Mouse (Mus musculus) small intestine, adult 2 months (tissue): ENCODE data around the gene Defa22. TPM values are rescaled to one million over a fixed set of nuclear protein-coding genes. Genes with fewer than 3 reads are reported as not detected.
"Not testable (repeated sequence)": the region's sequence is repeated elsewhere in the genome, so short reads cannot be mapped to it uniquely, and the experiment has no call there.

Experiments used
- H3K27ac ChIP-seq: fragments of 200-500 bp; 2 replicates; pipeline ENCODE4 v1.5.1; 2012; ENCODE audit warnings: low read depth, low read length, control low read depth, inconsistent platforms; ENCODE audit not compliant: insufficient read depth
- H3K27me3 ChIP-seq: fragments of 200-500 bp; 2 replicates; pipeline ENCODE4 v1.6.1; 2012; ENCODE audit warnings: mild to moderate bottlenecking, moderate library complexity, low read length, inconsistent platforms; ENCODE audit not compliant: control insufficient read depth, insufficient read depth
- H3K36me3 ChIP-seq: fragments of 200-500 bp; 2 replicates; pipeline ENCODE4 v1.6.1; 2012; ENCODE audit warnings: mild to moderate bottlenecking, low read length, control low read depth, inconsistent platforms; ENCODE audit not compliant: control insufficient read depth, insufficient read depth
- H3K4me1 ChIP-seq: fragments of 200-500 bp; 2 replicates; pipeline ENCODE4 v1.6.1; 2012; ENCODE audit warnings: low read length, inconsistent platforms, mixed read lengths; ENCODE audit not compliant: control insufficient read depth, insufficient read depth, insufficient read length
- H3K4me3 ChIP-seq: fragments of 200-500 bp; 2 replicates; pipeline ENCODE4 v1.5.1; 2012; ENCODE audit warnings: low read depth, mild to moderate bottlenecking, control low read depth, inconsistent platforms, low read length, moderate library complexity
- WGBS: fragments of 180-500 bp; shearing (Covaris S2); methylation state at CpG from one replicate; pipeline ENCODE4 v1.1.7; 2018; 5-methylcytosine and 5-hydroxymethylcytosine counted together
- polyA plus RNA-seq: library from polyadenylated mRNA; depleted of rRNA; stranded (reverse); fragments of >200 nt; gene quantifications from 2 replicates; pipeline ENCODE4 v1.2.3, GENCODE M21; 2012; rRNA removed

Defa22 gene
- 36.0 and 3,821 TPM in 2 replicates for polyA plus RNA-seq

DNA sequence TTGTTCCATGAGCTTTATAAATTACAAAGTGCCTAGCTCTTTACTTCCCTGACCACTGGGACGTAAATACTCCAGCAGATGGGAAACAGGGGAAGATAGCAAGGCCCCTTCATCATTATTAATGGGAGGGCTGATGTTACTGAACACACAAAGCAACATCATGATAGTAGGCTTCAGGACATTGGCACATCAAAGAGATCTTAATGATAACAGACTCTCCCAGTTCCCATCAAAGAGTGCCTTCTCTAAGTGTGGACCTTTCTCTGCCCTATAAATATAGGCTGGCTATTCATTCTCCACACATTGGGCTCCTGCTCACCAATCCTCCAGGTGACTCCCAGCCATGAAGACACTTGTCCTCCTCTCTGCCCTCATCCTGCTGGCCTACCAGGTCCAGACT lies at the start of gene Defa22:
Defa22 (plus strand) TSS at position 301 of the 400 bp plus-strand sequence.
- H3K4me1 ChIP-seq, H3K36me3 ChIP-seq, H3K27me3 ChIP-seq, H3K4me3 ChIP-seq, H3K27ac ChIP-seq: not testable (repeated sequence)
- no CpG with 5 or more reads among the region's 1 CpGs for WGBS

DNA sequence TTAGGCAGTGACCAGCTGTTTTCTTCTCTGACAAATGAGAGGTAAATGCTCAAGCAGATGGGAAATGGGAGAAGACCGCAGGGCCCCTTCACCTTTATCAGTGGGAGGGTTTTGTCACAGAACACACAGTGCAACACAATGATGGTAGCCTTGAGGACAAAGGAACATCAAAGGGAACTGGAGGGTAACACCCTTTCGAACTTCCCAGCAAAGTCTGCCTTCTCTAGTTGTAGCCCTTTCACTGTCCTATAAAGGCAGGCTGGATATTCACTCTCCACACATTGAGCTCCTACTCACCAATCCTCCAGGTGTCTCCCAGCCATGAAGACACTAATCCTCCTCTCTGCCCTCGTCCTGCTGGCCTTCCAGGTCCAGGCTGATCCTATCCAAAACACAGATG lies 27.7 kb upstream of the Defa22 start, which contains the start of gene Defa30:
Defa30 (plus strand) TSS at position 301 of the 400 bp plus-strand sequence.
- not testable (repeated sequence) for H3K27ac ChIP-seq, H3K4me3 ChIP-seq, H3K27me3 ChIP-seq, H3K4me1 ChIP-seq, H3K36me3 ChIP-seq
- 43% methylated on average over 3 of the region's 3 CpGs for WGBS

DNA sequence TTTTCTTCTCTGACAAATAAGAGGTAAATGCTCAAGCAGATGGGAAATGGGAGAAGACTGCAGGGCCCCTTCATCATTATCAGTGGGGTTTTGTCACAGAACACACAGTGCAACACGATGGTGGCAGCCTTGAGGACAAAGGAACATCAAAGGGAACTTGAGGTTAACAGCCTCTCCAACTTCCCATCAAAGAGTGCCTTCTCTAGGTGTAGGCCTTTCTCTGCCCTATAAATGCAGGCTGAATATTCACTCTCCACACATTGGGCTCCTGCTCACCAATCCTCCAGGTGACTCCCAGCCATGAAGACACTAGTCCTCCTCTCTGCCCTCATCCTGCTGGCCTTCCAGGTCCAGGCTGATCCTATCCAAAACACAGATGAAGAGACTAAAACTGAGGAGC lies 29.2 kb downstream of the Defa22 start, which contains the start of gene Defa31:
Defa31 (plus strand) TSS at position 301 of the 400 bp plus-strand sequence.
- WGBS, result no CpG with 5 or more reads among the region's 1 CpGs
- H3K27ac ChIP-seq, H3K36me3 ChIP-seq, H3K27me3 ChIP-seq, H3K4me1 ChIP-seq, H3K4me3 ChIP-seq: not testable (repeated sequence)

DNA sequence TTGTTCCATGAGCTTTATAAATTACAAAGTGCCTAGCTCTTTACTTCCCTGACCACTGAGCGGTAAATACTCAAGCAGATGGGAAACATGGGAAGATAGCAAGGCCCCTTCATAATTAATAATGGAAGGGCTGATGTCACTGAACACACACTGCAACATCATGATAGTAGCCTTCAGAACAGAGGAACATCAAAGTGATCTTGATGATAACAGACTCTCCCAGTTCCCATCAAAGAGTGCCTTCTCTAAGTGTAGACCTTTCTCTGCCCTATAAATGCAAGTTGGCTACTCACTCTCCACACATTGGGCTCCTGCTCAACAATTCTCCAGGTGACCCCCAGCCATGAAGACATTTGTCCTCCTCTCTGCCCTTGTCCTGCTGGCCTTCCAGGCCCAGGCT lies 39.2 kb downstream of the Defa22 start, which contains the start of gene Gm15293:
Gm15293 (plus strand) TSS at position 301 of the 400 bp plus-strand sequence.
- WGBS, result no CpG with 5 or more reads among the region's 1 CpGs
- H3K4me1 ChIP-seq, result not testable (repeated sequence)

More for the DNA sequence above, 39.2 kb downstream of the Defa22 start, which contains the start of gene Gm15293:
- H3K27ac ChIP-seq, H3K36me3 ChIP-seq, H3K27me3 ChIP-seq, H3K4me3 ChIP-seq: not testable (repeated sequence)

Other genes with a start within 250 kb of the Defa22 start
- not detected in 2 replicates for gene Gm6040, start 240.2 kb upstream of the Defa22 start, polyA plus RNA-seq
- gene AY761185, start 217.6 kb upstream of the Defa22 start, polyA plus RNA-seq, result not detected in 2 replicates
- gene Defa21, start 136.7 kb upstream of the Defa22 start, polyA plus RNA-seq, result 39.6 and 3,729 TPM in 2 replicates
- 901 and 2,073 TPM in 2 replicates for gene Defa23, start 107.2 kb upstream of the Defa22 start, polyA plus RNA-seq
- gene Defa35, start 97.2 kb upstream of the Defa22 start, polyA plus RNA-seq, result 1.9 and 8.8 TPM in 2 replicates
- not detected in 2 replicates for gene Defa25, start 77.8 kb upstream of the Defa22 start, polyA plus RNA-seq
- gene Gm14851, start 66.2 kb upstream of the Defa22 start, polyA plus RNA-seq, result 180 and 1,620 TPM in 2 replicates
- gene Defa30, start 27.6 kb upstream of the Defa22 start, polyA plus RNA-seq, result 261 and 977 TPM in 2 replicates
- gene Defa31, start 29.3 kb downstream of the Defa22 start, polyA plus RNA-seq, result not detected in 2 replicates
- gene Gm15293, start 39.3 kb downstream of the Defa22 start, polyA plus RNA-seq, result 21.6 and 67.8 TPM in 2 replicates
- 8.1 and 33.1 TPM in 2 replicates for gene Gm15292, start 87.5 kb downstream of the Defa22 start, polyA plus RNA-seq
- gene Defa27, start 153.3 kb downstream of the Defa22 start, polyA plus RNA-seq, result not detected in 2 replicates
- 143 and 523 TPM in 2 replicates for gene Defa29, start 164.7 kb downstream of the Defa22 start, polyA plus RNA-seq
- gene Defa2, start 216.2 kb downstream of the Defa22 start, polyA plus RNA-seq, result 20.9 and 2,576 TPM in 2 replicates
- 3.5 and 1,155 TPM in 2 replicates for gene Defa33, start 229.5 kb downstream of the Defa22 start, polyA plus RNA-seq